Comparison of ENCODE assay signal across 12 mouse cellular contexts in the genomic region with DNA sequence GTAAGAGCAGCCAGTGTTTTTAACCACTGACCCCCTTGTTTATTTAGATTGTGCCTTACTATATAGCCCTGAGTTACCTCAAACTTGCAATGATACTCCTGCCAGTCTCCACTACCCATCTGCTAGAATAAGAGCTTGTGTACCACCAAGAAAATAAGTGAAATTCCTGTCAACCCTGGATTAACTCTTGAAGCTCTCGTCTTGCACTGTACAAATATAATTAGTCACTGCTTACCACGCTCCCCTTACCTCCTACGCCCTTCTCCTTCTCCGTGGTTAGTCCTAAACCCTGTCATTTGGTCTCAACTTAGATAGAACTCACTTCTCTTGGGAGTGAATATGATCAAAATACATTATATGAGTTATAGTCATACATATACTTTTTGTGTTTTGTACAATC. TPM values are rescaled to one million over a fixed set of nuclear protein-coding genes. Genes with fewer than 3 reads are reported as not detected.
DNase-seq lines count a peak whose midpoint lies in the region; ATAC-seq and TF ChIP-seq lines count a peak whose summit lies in the region.
"Had no signal": no experiment of that assay in that cellular context is flagged by ENCODE, and none has a peak within 500 bp of the region (broad histone marks: within the 10 kb centered on the region; RNA-seq: fewer than 3 reads in every experiment).

No protein-coding gene starts in this region.

- H3K27me3 ChIP-seq in intestine, embryonic 14.5 days (replicated peaks; ENCODE audit: control insufficient read depth, insufficient read depth, low read length): no peaks in the 10 kb centered on the region
- H3K27me3 ChIP-seq in intestine, postnatal 0 days (replicated peaks; ENCODE audit: control insufficient read depth, insufficient read depth, low read length): no peaks in the 10 kb centered on the region
- no peaks in the 10 kb centered on the region for H3K27me3 ChIP-seq in embryonic facial prominence, embryonic 12.5 days
- no peaks in the 10 kb centered on the region for H3K27me3 ChIP-seq in hindbrain, embryonic 15.5 days
- no peaks in the 10 kb centered on the region for H3K27me3 ChIP-seq in midbrain, postnatal 0 days (ENCODE audit: insufficient read depth, low read length)
- H3K27me3 ChIP-seq: Patski had no signal

- 79% methylated on average over 4 of the region's 4 CpGs for WGBS in intestine, embryonic 14.5 days
- WGBS in intestine, postnatal 0 days: 74% methylated on average over 4 of the region's 4 CpGs
- WGBS in embryonic facial prominence, embryonic 12.5 days: 89% methylated on average over 4 of the region's 4 CpGs
- WGBS in hindbrain, embryonic 15.5 days: 88% methylated on average over 4 of the region's 4 CpGs
- WGBS in midbrain, postnatal 0 days: 89% methylated on average over 4 of the region's 4 CpGs

- no peak for DNase-seq in intestine, embryonic 14.5 days (ENCODE audit: low spot score)
- no peak for DNase-seq in midbrain, postnatal 0 days (ENCODE audit: low spot score)
- no peak for DNase-seq in layer of hippocampus, adult 11-12 months (ENCODE audit: low spot score)
- no peak for DNase-seq in T-cell, adult 2 months (ENCODE audit: low spot score)
- no peak for DNase-seq in ovary, adult 18-20 months (ENCODE audit: low spot score)
- DNase-seq: adrenal gland, postnatal 25 days; cerebellum, adult 11-12 months; gastrocnemius, postnatal 36 days had no signal

- peak overlapping the region; percentile 81; the same call in 1 of the 2 replicates for H3K4me2 ChIP-seq in intestine, embryonic 14.5 days (ENCODE audit: low read length)
- no peak overlapping the region for H3K4me2 ChIP-seq in intestine, postnatal 0 days (replicated peaks; ENCODE audit: low read depth)
- H3K4me2 ChIP-seq in embryonic facial prominence, embryonic 12.5 days (replicated peaks): peak overlapping the region; percentile 78
- peak overlapping the region; percentile 95 for H3K4me2 ChIP-seq in hindbrain, embryonic 15.5 days
- H3K4me2 ChIP-seq in midbrain, postnatal 0 days (ENCODE audit: low read depth, low read length, poor library complexity, severe bottlenecking): peak overlapping the region; percentile 87; the same call in 1 of the 2 replicates

- no peak overlapping the region for H3K27ac ChIP-seq in intestine, embryonic 14.5 days (ENCODE audit: low read depth)
- no peak overlapping the region for H3K27ac ChIP-seq in intestine, postnatal 0 days (ENCODE audit: low read depth, low read length)
- no peak overlapping the region for H3K27ac ChIP-seq in embryonic facial prominence, embryonic 12.5 days
- no peak overlapping the region for H3K27ac ChIP-seq in hindbrain, embryonic 15.5 days (replicated peaks)
- H3K27ac ChIP-seq in midbrain, postnatal 0 days (ENCODE audit: low read depth, low read length): no peak overlapping the region

- H3K4me3 ChIP-seq in intestine, embryonic 14.5 days (ENCODE audit: low read depth, low read length): no peak overlapping the region
- no peak overlapping the region for H3K4me3 ChIP-seq in intestine, postnatal 0 days (ENCODE audit: low read depth, low read length)
- H3K4me3 ChIP-seq in embryonic facial prominence, embryonic 12.5 days: no peak overlapping the region
- no peak overlapping the region for H3K4me3 ChIP-seq in hindbrain, embryonic 15.5 days
- H3K4me3 ChIP-seq in midbrain, postnatal 0 days (ENCODE audit: low read depth, low read length): no peak overlapping the region

- H3K9ac ChIP-seq in intestine, embryonic 14.5 days (ENCODE audit: low read length): no peak overlapping the region
- H3K9ac ChIP-seq in intestine, postnatal 0 days (ENCODE audit: low read depth, low read length): no peak overlapping the region
- H3K9ac ChIP-seq in embryonic facial prominence, embryonic 12.5 days: no peak overlapping the region
- no peak overlapping the region for H3K9ac ChIP-seq in hindbrain, embryonic 15.5 days
- no peak overlapping the region for H3K9ac ChIP-seq in midbrain, postnatal 0 days (replicated peaks; ENCODE audit: low read length, poor library complexity, severe bottlenecking)

- no peak for ATAC-seq in intestine, embryonic 14.5 days (replicated peaks; ENCODE audit: low FRiP score, low TSS enrichment, low read depth)
- no peak for ATAC-seq in intestine, postnatal 0 days
- ATAC-seq in embryonic facial prominence, embryonic 12.5 days (ENCODE audit: insufficient number of reproducible peaks, insufficient read depth, low FRiP score, low TSS enrichment): no peak
- ATAC-seq in hindbrain, embryonic 15.5 days (ENCODE audit: low FRiP score, low read depth): no peak
- ATAC-seq in midbrain, postnatal 0 days (ENCODE audit: low FRiP score): no peak
- ATAC-seq: Patski had no signal

- peaks cover 15% of the 10 kb centered on the region; the same call in 1 of the 2 replicates for H3K4me1 ChIP-seq in intestine, embryonic 14.5 days (replicated peaks; ENCODE audit: control insufficient read depth, insufficient read depth, low read length)
- 0 out of 2 replicates have a peak, but pooled peaks cover 3% of the 10 kb centered on the region for H3K4me1 ChIP-seq in intestine, postnatal 0 days (replicated peaks; ENCODE audit: control insufficient read depth, insufficient read depth, low read length)
- H3K4me1 ChIP-seq in embryonic facial prominence, embryonic 12.5 days: peaks cover 19% of the 10 kb centered on the region
- H3K4me1 ChIP-seq in hindbrain, embryonic 15.5 days (replicated peaks): peaks cover 43% of the 10 kb centered on the region
- H3K4me1 ChIP-seq in midbrain, postnatal 0 days (ENCODE audit: insufficient read depth, low read length): peaks cover 17% of the 10 kb centered on the region

- no peak for TF ChIP-seq CTCF in intestine, postnatal 0 days (IDR thresholded peaks at IDR 0.05; ENCODE audit: low read depth)
- no peak for TF ChIP-seq CTCF in midbrain, postnatal 0 days (IDR thresholded peaks at IDR 0.05)

- H3K9me3 ChIP-seq in intestine, embryonic 14.5 days (ENCODE audit: control insufficient read depth, low read length): no peaks in the 10 kb centered on the region
- H3K9me3 ChIP-seq in intestine, postnatal 0 days (ENCODE audit: control insufficient read depth): no peaks in the 10 kb centered on the region
- H3K9me3 ChIP-seq in embryonic facial prominence, embryonic 12.5 days: no peaks in the 10 kb centered on the region
- no peaks in the 10 kb centered on the region for H3K9me3 ChIP-seq in hindbrain, embryonic 15.5 days
- H3K9me3 ChIP-seq in midbrain, postnatal 0 days (ENCODE audit: low read length): no peaks in the 10 kb centered on the region

- peaks cover 49% of the 10 kb centered on the region for H3K36me3 ChIP-seq in intestine, embryonic 14.5 days (ENCODE audit: control insufficient read depth, insufficient read depth, low read length)
- peaks cover 12% of the 10 kb centered on the region for H3K36me3 ChIP-seq in intestine, postnatal 0 days (ENCODE audit: control insufficient read depth, insufficient read depth)
- H3K36me3 ChIP-seq in embryonic facial prominence, embryonic 12.5 days: peaks cover 42% of the 10 kb centered on the region
- peaks cover 19% of the 10 kb centered on the region for H3K36me3 ChIP-seq in hindbrain, embryonic 15.5 days
- H3K36me3 ChIP-seq in midbrain, postnatal 0 days (ENCODE audit: insufficient read depth, low read length): peaks cover 12% of the 10 kb centered on the region

RNA-seq across cellular contexts. Expression of a gene that starts 2.5 kb away (rescaled TPM):
- polyA plus RNA-seq in intestine, embryonic 14.5 days (2014; fragmentation: Nextera tagmentation; extraction: Ambion mirVana): 66.7 and 73.6 TPM in 2 replicates
- 17.5 and 22.1 TPM in 2 replicates for polyA plus RNA-seq in intestine, postnatal 0 days (2015; fragmentation: Nextera tagmentation; extraction: Ambion mirVana)
- polyA plus RNA-seq in embryonic facial prominence, embryonic 12.5 days (2016; fragmentation: Nextera tagmentation; extraction: Ambion mirVana): 167 and 171 TPM in 2 replicates
- 93.9 and 99.2 TPM in 2 replicates for polyA plus RNA-seq in hindbrain, embryonic 15.5 days (2015; fragmentation: Nextera tagmentation; extraction: Ambion mirVana)
- 96.3 and 124 TPM in 2 replicates for total RNA-seq in midbrain, postnatal 0 days (2014; rRNA removed)
- polyA plus RNA-seq in midbrain, postnatal 0 days (2015; fragmentation: Nextera tagmentation; extraction: Ambion mirVana): 48.5 and 54.8 TPM in 2 replicates

RNA-seq across cellular contexts. Expression of a gene that starts 26.2 kb away (rescaled TPM):
- 18.3 and 24.6 TPM in 2 replicates for polyA plus RNA-seq in intestine, embryonic 14.5 days (2014; fragmentation: Nextera tagmentation; extraction: Ambion mirVana)
- polyA plus RNA-seq in intestine, postnatal 0 days (2015; fragmentation: Nextera tagmentation; extraction: Ambion mirVana): 8.5 and 9.4 TPM in 2 replicates
- polyA plus RNA-seq in embryonic facial prominence, embryonic 12.5 days (2016; fragmentation: Nextera tagmentation; extraction: Ambion mirVana): 24.2 and 24.9 TPM in 2 replicates
- polyA plus RNA-seq in hindbrain, embryonic 15.5 days (2015; fragmentation: Nextera tagmentation; extraction: Ambion mirVana): 29.0 and 31.3 TPM in 2 replicates
- 33.5 and 62.2 TPM in 2 replicates for total RNA-seq in midbrain, postnatal 0 days (2014; rRNA removed)
- polyA plus RNA-seq in midbrain, postnatal 0 days (2015; fragmentation: Nextera tagmentation; extraction: Ambion mirVana): 20.8 and 23.4 TPM in 2 replicates

RNA-seq across cellular contexts. Expression of a gene that starts 58.7 kb away (rescaled TPM):
- 24.5 and 24.7 TPM in 2 replicates for polyA plus RNA-seq in intestine, embryonic 14.5 days (2014; fragmentation: Nextera tagmentation; extraction: Ambion mirVana)
- 5.3 and 5.6 TPM in 2 replicates for polyA plus RNA-seq in intestine, postnatal 0 days (2015; fragmentation: Nextera tagmentation; extraction: Ambion mirVana)
- polyA plus RNA-seq in embryonic facial prominence, embryonic 12.5 days (2016; fragmentation: Nextera tagmentation; extraction: Ambion mirVana): 28.2 and 33.9 TPM in 2 replicates
- polyA plus RNA-seq in hindbrain, embryonic 15.5 days (2015; fragmentation: Nextera tagmentation; extraction: Ambion mirVana): 13.3 and 16.1 TPM in 2 replicates
- 20.5 and 31.2 TPM in 2 replicates for total RNA-seq in midbrain, postnatal 0 days (2014; rRNA removed)
- polyA plus RNA-seq in midbrain, postnatal 0 days (2015; fragmentation: Nextera tagmentation; extraction: Ambion mirVana): 7.6 and 9.3 TPM in 2 replicates
